Mouse (Mus musculus): ENCODE data around the gene Dnajc13. TPM values are rescaled to one million over a fixed set of nuclear protein-coding genes. Genes with fewer than 3 reads are reported as not detected.

The Dnajc13 gene
- 22.8 and 33.7 TPM in 2 replicates for polyA plus RNA-seq (2012; ENCODE audit: insufficient read depth, insufficient read length, missing spikeins)

DNA sequence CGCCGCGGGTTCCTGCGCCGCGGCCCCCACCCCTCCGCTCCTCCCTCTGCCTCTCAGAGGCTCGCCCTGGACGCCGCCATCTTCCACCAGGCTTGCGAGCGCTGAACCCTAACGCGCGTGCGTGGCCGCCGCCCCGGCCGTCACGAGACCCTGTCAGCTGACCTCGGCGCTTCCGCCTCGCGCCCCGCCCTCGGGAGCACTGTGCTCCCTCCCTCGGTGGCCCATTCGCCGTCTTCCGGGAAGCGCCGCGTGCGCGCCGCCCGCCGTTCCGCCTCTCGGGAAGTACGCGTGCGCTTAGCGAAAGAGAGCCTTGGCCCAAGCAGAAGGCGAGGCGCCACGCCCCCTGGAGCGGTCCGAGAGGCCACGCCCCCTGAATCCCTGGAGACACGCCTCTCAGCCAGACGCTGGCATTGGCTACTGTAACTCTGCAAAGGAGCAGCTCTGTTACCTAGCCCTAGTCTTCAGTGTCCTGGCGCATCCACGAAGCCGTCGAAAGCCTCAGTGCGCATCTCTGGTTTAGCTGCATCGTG lies at the start of gene Dnajc13:
Gene Dnajc13 (minus strand): TSS at position 108 of the 530 bp plus-strand sequence.
- Histone ChIP-seq H3K27ac (replicated peaks; ENCODE audit: low read depth, low read length) (peak within 1 kb of the TSS; percentile 27), H3K4me3 (ENCODE audit: insufficient read depth, low read depth, low read length) (peak within 1 kb of the TSS; percentile 75), H3K4me1 (ENCODE audit: control insufficient read depth, insufficient read depth, insufficient read length, low read length) (no peaks in the 10 kb centered on the region)

GRCm38 (mm10) chr9:104306734-104307133 lies 44.0 kb upstream of the Dnajc13 start:
- H3K4me3 ChIP-seq (ENCODE audit: insufficient read depth, low read depth, low read length): no peak overlapping the region
- no peak overlapping the region for H3K27ac ChIP-seq (replicated peaks; ENCODE audit: low read depth, low read length)
- no peaks in the 10 kb centered on the region for H3K4me1 ChIP-seq (ENCODE audit: control insufficient read depth, insufficient read depth, insufficient read length, low read length)

DNA sequence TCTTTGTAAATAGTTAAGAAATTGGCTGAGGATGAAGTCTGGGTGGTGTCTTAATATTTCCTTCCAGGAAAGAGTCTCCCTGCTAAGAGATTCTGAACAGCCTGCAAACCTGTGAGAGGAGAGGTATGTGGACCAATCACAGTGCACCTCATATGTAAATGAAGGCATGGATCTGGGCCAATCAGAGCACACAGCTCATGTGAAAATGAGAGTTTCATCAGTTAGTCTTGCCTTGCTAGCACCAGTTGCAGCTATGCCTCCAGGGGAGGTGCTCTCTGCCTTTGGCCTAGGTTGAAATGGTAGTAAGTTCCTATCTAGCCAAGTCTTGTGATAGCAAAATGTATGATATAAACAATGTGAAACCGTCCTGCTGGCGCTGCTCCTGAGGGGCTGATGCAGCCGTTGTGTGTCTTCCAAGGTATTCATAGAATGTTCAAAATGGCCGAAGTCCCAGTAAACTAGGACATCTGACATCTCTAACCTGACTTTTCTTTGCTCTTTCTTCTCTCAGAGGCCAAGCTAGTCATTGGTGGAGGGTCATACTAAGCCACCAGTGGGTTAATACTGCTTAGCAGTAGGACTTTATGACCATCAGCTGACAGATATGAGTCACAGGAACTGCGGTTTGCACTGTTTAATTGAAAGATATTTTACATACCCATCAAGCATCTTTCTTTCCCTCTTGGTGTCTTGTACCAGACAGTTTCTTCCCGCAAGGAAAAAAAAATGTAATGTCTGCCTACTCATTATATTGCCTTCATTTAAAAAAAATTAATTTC lies 42.8 kb upstream of the Dnajc13 start:
- Histone ChIP-seq H3K4me1 (ENCODE audit: control insufficient read depth, insufficient read depth, insufficient read length, low read length) (no peaks in the 10 kb centered on the region), H3K4me3 (ENCODE audit: insufficient read depth, low read depth, low read length) (no peak overlapping the region), H3K27ac (replicated peaks; ENCODE audit: low read depth, low read length) (no peak overlapping the region)

- Histone ChIP-seq H3K4me1 (ENCODE audit: control insufficient read depth, insufficient read depth, insufficient read length, low read length) (no peaks in the 10 kb centered on the region), H3K27ac (replicated peaks; ENCODE audit: low read depth, low read length) (no peak overlapping the region), H3K4me3 (ENCODE audit: insufficient read depth, low read depth, low read length) (no peak overlapping the region)
These were observed 42.1 kb upstream of the Dnajc13 start for GRCm38 (mm10) chr9:104304800-104305199.

- H3K27ac ChIP-seq (replicated peaks; ENCODE audit: low read depth, low read length): no peak overlapping the region
- no peaks in the 10 kb centered on the region for H3K4me1 ChIP-seq (ENCODE audit: control insufficient read depth, insufficient read depth, insufficient read length, low read length)
- H3K4me3 ChIP-seq (ENCODE audit: insufficient read depth, low read depth, low read length): no peak overlapping the region
These were observed 41.6 kb upstream of the Dnajc13 start for GRCm38 (mm10) chr9:104304376-104304775.

- Histone ChIP-seq H3K4me1 (ENCODE audit: control insufficient read depth, insufficient read depth, insufficient read length, low read length) (no peaks in the 10 kb centered on the region), H3K4me3 (ENCODE audit: insufficient read depth, low read depth, low read length) (no peak overlapping the region)
These were observed 37.8 kb upstream of the Dnajc13 start for GRCm38 (mm10) chr9:104300569-104300968.

GRCm38 (mm10) chr9:104297041-104297440 lies 34.3 kb upstream of the Dnajc13 start:
- H3K4me1 ChIP-seq (ENCODE audit: control insufficient read depth, insufficient read depth, insufficient read length, low read length): no peaks in the 10 kb centered on the region
- H3K4me3 ChIP-seq (ENCODE audit: insufficient read depth, low read depth, low read length): no peak overlapping the region
- H3K27ac ChIP-seq (replicated peaks; ENCODE audit: low read depth, low read length): no peak overlapping the region

More at GRCm38 (mm10) chr9:104300569-104300968, 37.8 kb upstream of the Dnajc13 start:
- no peak overlapping the region for H3K27ac ChIP-seq (replicated peaks; ENCODE audit: low read depth, low read length)

- no peak overlapping the region for H3K27ac ChIP-seq (replicated peaks; ENCODE audit: low read depth, low read length)
- no peak overlapping the region for H3K4me3 ChIP-seq (ENCODE audit: insufficient read depth, low read depth, low read length)
- no peaks in the 10 kb centered on the region for H3K4me1 ChIP-seq (ENCODE audit: control insufficient read depth, insufficient read depth, insufficient read length, low read length)
These were observed 22.2 kb upstream of the Dnajc13 start for GRCm38 (mm10) chr9:104284934-104285333.

DNA sequence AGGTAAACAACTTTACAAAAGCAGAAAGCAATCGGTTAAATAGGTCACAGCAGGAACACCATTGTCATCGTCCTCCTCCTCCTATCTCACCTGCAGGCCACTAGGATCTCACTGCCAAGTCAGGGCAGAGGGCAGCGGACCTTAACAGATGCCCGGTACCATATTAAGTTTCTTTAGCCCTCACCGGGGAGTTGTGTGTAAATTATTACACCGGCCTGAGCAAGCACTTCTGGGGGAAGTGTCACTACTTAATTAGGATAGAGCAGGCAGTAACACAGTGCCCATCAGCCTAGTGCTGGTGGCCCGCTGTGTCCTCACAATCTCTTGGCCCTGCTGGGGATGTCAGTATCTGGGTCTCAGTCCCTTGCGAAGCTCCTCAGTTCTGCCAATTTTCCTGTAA lies 19.8 kb upstream of the Dnajc13 start:
- no peak overlapping the region for H3K27ac ChIP-seq (replicated peaks; ENCODE audit: low read depth, low read length)
- H3K4me3 ChIP-seq (ENCODE audit: insufficient read depth, low read depth, low read length): no peak overlapping the region
- H3K4me1 ChIP-seq (ENCODE audit: control insufficient read depth, insufficient read depth, insufficient read length, low read length): no peaks in the 10 kb centered on the region

DNA sequence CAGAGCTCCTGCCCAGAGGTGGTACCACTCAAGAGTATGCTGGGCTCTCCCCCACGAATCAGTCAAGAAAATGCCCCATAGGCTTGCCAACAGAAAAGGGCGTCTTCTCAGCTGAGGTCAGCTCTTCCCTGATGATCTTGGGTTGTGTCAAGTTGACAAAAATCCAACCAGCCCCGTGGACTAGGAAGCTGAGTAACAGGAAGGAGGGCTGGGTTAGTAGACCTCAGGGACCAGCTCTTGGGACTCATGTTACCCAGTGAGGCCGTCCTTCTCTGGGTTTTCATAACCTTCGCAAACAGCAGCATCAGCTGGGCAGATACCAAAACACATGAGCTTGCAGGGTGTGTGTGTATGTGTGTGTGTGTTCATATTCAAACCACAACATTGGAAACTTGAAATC lies 19.0 kb upstream of the Dnajc13 start:
- Histone ChIP-seq H3K4me3 (ENCODE audit: insufficient read depth, low read depth, low read length) (no peak overlapping the region), H3K4me1 (ENCODE audit: control insufficient read depth, insufficient read depth, insufficient read length, low read length) (no peaks in the 10 kb centered on the region), H3K27ac (replicated peaks; ENCODE audit: low read depth, low read length) (no peak overlapping the region)

- H3K27ac ChIP-seq (replicated peaks; ENCODE audit: low read depth, low read length): no peak overlapping the region
- H3K4me1 ChIP-seq (ENCODE audit: control insufficient read depth, insufficient read depth, insufficient read length, low read length): no peaks in the 10 kb centered on the region
- H3K4me3 ChIP-seq (ENCODE audit: insufficient read depth, low read depth, low read length): no peak overlapping the region
These were observed 18.2 kb upstream of the Dnajc13 start for GRCm38 (mm10) chr9:104280725-104281495.

- Histone ChIP-seq H3K4me1 (ENCODE audit: control insufficient read depth, insufficient read depth, insufficient read length, low read length) (no peaks in the 10 kb centered on the region), H3K27ac (replicated peaks; ENCODE audit: low read depth, low read length) (no peak overlapping the region)
These were observed 14.9 kb upstream of the Dnajc13 start for GRCm38 (mm10) chr9:104277528-104278162.

DNA sequence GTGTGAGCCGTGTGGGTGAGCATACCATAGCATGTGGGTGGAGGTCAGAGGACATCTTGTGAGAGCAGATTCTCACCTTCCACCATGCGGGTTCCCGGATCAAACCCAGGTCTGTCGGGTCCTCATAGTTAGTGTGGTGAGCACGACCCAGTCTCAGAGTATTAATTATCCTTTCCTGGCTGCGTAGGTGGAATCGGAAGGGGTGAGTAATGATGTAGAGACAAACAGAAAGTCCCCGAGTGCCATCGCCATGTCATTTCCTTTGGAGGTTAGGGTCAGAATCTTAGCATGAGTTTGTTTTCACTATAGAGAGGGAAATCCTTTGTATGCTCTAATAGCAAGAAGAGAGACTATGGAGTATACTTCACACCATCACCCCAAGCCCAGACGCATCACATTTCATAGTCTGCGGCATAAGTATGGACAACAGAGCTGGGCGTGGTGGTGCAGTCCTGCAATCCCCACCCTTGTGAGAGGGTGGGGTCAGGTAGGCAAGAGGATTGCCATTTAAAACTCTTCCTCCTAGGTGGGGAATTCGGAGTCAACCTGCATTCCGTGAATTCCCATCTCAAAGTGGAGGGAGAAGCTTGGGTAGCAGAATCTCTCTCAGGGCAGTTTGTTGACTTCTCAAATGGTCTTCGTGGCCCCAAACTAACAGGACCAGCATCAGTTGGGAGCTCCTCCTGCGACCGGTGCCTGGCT lies 12.5 kb upstream of the Dnajc13 start:
- H3K4me1 ChIP-seq (ENCODE audit: control insufficient read depth, insufficient read depth, insufficient read length, low read length): no peaks in the 10 kb centered on the region
- no peak overlapping the region for H3K27ac ChIP-seq (replicated peaks; ENCODE audit: low read depth, low read length)
- H3K4me3 ChIP-seq (ENCODE audit: insufficient read depth, low read depth, low read length): no peak overlapping the region

More at GRCm38 (mm10) chr9:104277528-104278162, 14.9 kb upstream of the Dnajc13 start:
- H3K4me3 ChIP-seq (ENCODE audit: insufficient read depth, low read depth, low read length): no peak overlapping the region

GRCm38 (mm10) chr9:104272057-104272456 lies 9.3 kb upstream of the Dnajc13 start:
- H3K27ac ChIP-seq (replicated peaks; ENCODE audit: low read depth, low read length): peak overlapping the region; percentile 36; the same call in 1 of the 2 replicates
- H3K4me3 ChIP-seq (ENCODE audit: insufficient read depth, low read depth, low read length): no peak overlapping the region
- H3K4me1 ChIP-seq (ENCODE audit: control insufficient read depth, insufficient read depth, insufficient read length, low read length): no peaks in the 10 kb centered on the region
